Mouse (Mus musculus) cerebellum, adult 11 months (tissue): ENCODE data around the gene Tnnt3.

Experiments used
- DNase-seq: peaks from one replicate; pipeline ENCODE4 v3.0.0; 2022

The Tnnt3 gene

GRCm38 (mm10) chr7:142478001-142478400 is 20.6 kb upstream of the Tnnt3 start:
- no peak for DNase-seq

GRCm38 (mm10) chr7:142478574-142478973 is 20.1 kb upstream of the Tnnt3 start:
- DNase-seq = no peak

GRCm38 (mm10) chr7:142479307-142479706 is 19.3 kb upstream of the Tnnt3 start:
- DNase-seq = no peak

- no peak for DNase-seq
These were observed 18.8 kb upstream of the Tnnt3 start for GRCm38 (mm10) chr7:142479886-142480285.

GRCm38 (mm10) chr7:142480661-142481060 is 18.0 kb upstream of the Tnnt3 start:
- DNase-seq = no peak

- peak; percentile 18 for DNase-seq
These were observed 17.5 kb upstream of the Tnnt3 start for GRCm38 (mm10) chr7:142481186-142481567.

GRCm38 (mm10) chr7:142481568-142482255 is 16.9 kb upstream of the Tnnt3 start:
- no peak for DNase-seq

GRCm38 (mm10) chr7:142482256-142482609 is 16.4 kb upstream of the Tnnt3 start:
- DNase-seq = no peak

GRCm38 (mm10) chr7:142483136-142483535 is 15.5 kb upstream of the Tnnt3 start:
- DNase-seq = no peak

- DNase-seq = no peak
These were observed 13.9 kb upstream of the Tnnt3 start for GRCm38 (mm10) chr7:142484780-142485179.

GRCm38 (mm10) chr7:142486751-142487162 is 11.9 kb upstream of the Tnnt3 start:
- DNase-seq = no peak

- no peak for DNase-seq
These were observed 11.2 kb upstream of the Tnnt3 start for GRCm38 (mm10) chr7:142487341-142487859.

GRCm38 (mm10) chr7:142488053-142488452 is 10.6 kb upstream of the Tnnt3 start:
- DNase-seq = no peak

- no peak for DNase-seq
These were observed 5.1 kb upstream of the Tnnt3 start for GRCm38 (mm10) chr7:142493535-142493934.

- no peak for DNase-seq
These were observed 2.5 kb upstream of the Tnnt3 start for GRCm38 (mm10) chr7:142496158-142496557.

GRCm38 (mm10) chr7:142496800-142497199 is 1.8 kb upstream of the Tnnt3 start:
- no peak for DNase-seq

- DNase-seq = peak; percentile 56
These were observed 861 bp upstream of the Tnnt3 start for GRCm38 (mm10) chr7:142497775-142498174.

GRCm38 (mm10) chr7:142499010-142499721 is 530 bp downstream of the Tnnt3 start:
- no peak for DNase-seq

- no peak for DNase-seq
These were observed 1.4 kb downstream of the Tnnt3 start for GRCm38 (mm10) chr7:142500032-142500431.

- DNase-seq = no peak
These were observed 4.6 kb downstream of the Tnnt3 start for GRCm38 (mm10) chr7:142503206-142503605.

- no peak for DNase-seq
These were observed 7.3 kb downstream of the Tnnt3 start for GRCm38 (mm10) chr7:142505942-142506341.

- no peak for DNase-seq
These were observed 7.9 kb downstream of the Tnnt3 start for GRCm38 (mm10) chr7:142506501-142506900.

- DNase-seq = no peak
These were observed 8.8 kb downstream of the Tnnt3 start for GRCm38 (mm10) chr7:142507453-142507852.

GRCm38 (mm10) chr7:142509518-142509917 is 10.9 kb downstream of the Tnnt3 start:
- no peak for DNase-seq
